Mouse (Mus musculus): ENCODE data around the gene P4ha2. TPM values are rescaled to one million over a fixed set of nuclear protein-coding genes. Genes with fewer than 3 reads are reported as not detected.
"Not testable (repeated sequence)": the region's sequence is repeated elsewhere in the genome, so short reads cannot be mapped to it uniquely, and the experiment has no call there.

Gene P4ha2
- total RNA-seq, 2 experiments from 2014 or later, result 21.1 to 22.4 TPM

GRCm38 (mm10) chr11:54130721-54131120 is 30.8 kb downstream of the P4ha2 start:
- DNase-seq (ENCODE audit: low spot score in 2 of 2), result peak in 1 of 2 experiments; percentile 41

GRCm38 (mm10) chr11:54132290-54132689 is 32.4 kb downstream of the P4ha2 start:
- DNase-seq (ENCODE audit: low spot score in 2 of 2), result no peak

GRCm38 (mm10) chr11:54134905-54135304 is 35.0 kb downstream of the P4ha2 start:
- no peak for DNase-seq (ENCODE audit: low spot score in 2 of 2)

GRCm38 (mm10) chr11:54140159-54140558 is 40.3 kb downstream of the P4ha2 start:
- not testable (repeated sequence) for DNase-seq (ENCODE audit: low spot score in 2 of 2)

GRCm38 (mm10) chr11:54141200-54141971 is 41.5 kb downstream of the P4ha2 start:
- DNase-seq (ENCODE audit: low spot score in 2 of 2), result no peak

- peak; percentile 59 to 67 for DNase-seq (ENCODE audit: low spot score in 2 of 2)
Measured at GRCm38 (mm10) chr11:54144886-54145285, 45.0 kb downstream of the P4ha2 start.

- no peak for DNase-seq (ENCODE audit: low spot score in 2 of 2)
Measured at GRCm38 (mm10) chr11:54145990-54146389, 46.1 kb downstream of the P4ha2 start.

- no peak for DNase-seq (ENCODE audit: low spot score in 2 of 2)
Measured at GRCm38 (mm10) chr11:54149791-54150465, 50.0 kb downstream of the P4ha2 start.

- DNase-seq (ENCODE audit: low spot score in 2 of 2), result no peak
Measured at GRCm38 (mm10) chr11:54151141-54151540, 51.2 kb downstream of the P4ha2 start.

GRCm38 (mm10) chr11:54152957-54153356 is 53.1 kb downstream of the P4ha2 start:
- no peak for DNase-seq (ENCODE audit: low spot score in 2 of 2)

- DNase-seq (ENCODE audit: low spot score in 2 of 2), result peak; percentile 44 to 56
Measured at GRCm38 (mm10) chr11:54155864-54156263, 56.0 kb downstream of the P4ha2 start.

GRCm38 (mm10) chr11:54156504-54156903 is 56.6 kb downstream of the P4ha2 start:
- DNase-seq (ENCODE audit: low spot score in 2 of 2), result no peak

- DNase-seq (ENCODE audit: low spot score in 2 of 2), result peak; percentile 19 to 73
Measured at GRCm38 (mm10) chr11:54157586-54157985, 57.7 kb downstream of the P4ha2 start.

GRCm38 (mm10) chr11:54160435-54160834 is 60.5 kb downstream of the P4ha2 start:
- no peak for DNase-seq (ENCODE audit: low spot score in 2 of 2)

GRCm38 (mm10) chr11:54160920-54161319 is 61.0 kb downstream of the P4ha2 start:
- DNase-seq (ENCODE audit: low spot score in 2 of 2), result no peak

- DNase-seq (ENCODE audit: low spot score in 2 of 2), result no peak
Measured at GRCm38 (mm10) chr11:54161514-54161913, 61.6 kb downstream of the P4ha2 start.

GRCm38 (mm10) chr11:54162968-54163367 is 63.1 kb downstream of the P4ha2 start:
- no peak for DNase-seq (ENCODE audit: low spot score in 2 of 2)

- DNase-seq (ENCODE audit: low spot score in 2 of 2), result no peak
Measured at GRCm38 (mm10) chr11:54169432-54170295, 69.8 kb downstream of the P4ha2 start.

GRCm38 (mm10) chr11:54171175-54171574 is 71.3 kb downstream of the P4ha2 start:
- no peak for DNase-seq (ENCODE audit: low spot score in 2 of 2)

- no peak for DNase-seq (ENCODE audit: low spot score in 2 of 2)
Measured at GRCm38 (mm10) chr11:54174226-54174625, 74.3 kb downstream of the P4ha2 start.

GRCm38 (mm10) chr11:54174877-54175276 is 75.0 kb downstream of the P4ha2 start:
- no peak for DNase-seq (ENCODE audit: low spot score in 2 of 2)

All from layer of hippocampus, postnatal 14 days (tissue).